Mouse (Mus musculus): ENCODE data around the gene Dlg5.

DNA sequence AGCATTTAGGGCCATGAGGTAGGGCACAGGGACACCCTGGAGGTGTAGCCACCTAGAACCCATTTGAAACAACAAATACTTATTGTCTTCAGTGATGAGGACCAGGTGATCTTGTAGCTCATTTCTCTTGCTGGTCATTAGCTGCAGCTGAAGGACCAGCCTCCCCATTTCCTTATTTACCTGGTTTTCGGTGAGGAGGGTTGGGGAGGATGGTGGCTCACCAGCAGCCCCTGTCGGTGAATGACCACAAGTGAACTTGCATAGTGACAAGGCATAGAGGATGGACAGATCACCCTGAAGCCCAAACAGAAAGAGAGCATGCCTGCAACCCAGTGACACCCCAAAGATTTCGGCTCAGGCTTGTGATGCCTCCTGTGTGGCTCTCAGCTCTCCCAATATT is 36.6 kb upstream of the Dlg5 start:
- TF ChIP-seq CTCF (conservative IDR thresholded peaks at IDR 0.05; ENCODE audit: low read length) (no peak), POU5F1 (IDR thresholded peaks at IDR 0.05; ENCODE audit: borderline replicate concordance, low read length) (no peak)
